Mouse (Mus musculus) liver, embryonic 13.5 days (tissue): ENCODE measurements around the gene Ckb. TPM values are rescaled to one million over a fixed set of nuclear protein-coding genes. Genes with fewer than 3 reads are reported as not detected.
A peak's percentile ranks its signal among the peaks of the same experiment; 100 is the strongest.

Experiments used
- ATAC-seq: fragments of 200-750 bp; cut with Nextera tagmentation; 2 replicates; pipeline ENCODE4 v1.8.0; 2017; ENCODE audit warnings: low read depth, mild to moderate bottlenecking, moderate number of reproducible peaks, moderate library complexity
- DNase-seq: peaks from one replicate; pipeline ENCODE4 v3.0.0; 2022
- H3K27ac ChIP-seq: fragments of 300-500 bp; sonication (generic); 2 replicates; pipeline ENCODE4 v1.5.1; 2015; ENCODE audit warnings: moderate library complexity, mild to moderate bottlenecking, inconsistent platforms
- H3K27me3 ChIP-seq: fragments of 300-500 bp; sonication (generic); 2 replicates; pipeline ENCODE4 v1.6.1; 2015; ENCODE audit warnings: mild to moderate bottlenecking, inconsistent platforms
- H3K36me3 ChIP-seq: fragments of 300-500 bp; sonication (generic); 2 replicates; pipeline ENCODE4 v1.6.1; 2015; ENCODE audit warnings: mild to moderate bottlenecking, inconsistent platforms
- H3K4me1 ChIP-seq: fragments of 300-500 bp; sonication (generic); replicated peaks from 2 replicates; pipeline ENCODE4 v1.6.1; 2015; ENCODE audit warnings: inconsistent platforms
- H3K4me2 ChIP-seq: fragments of 300-500 bp; sonication (generic); 2 replicates; pipeline ENCODE4 v1.6.1; 2015; ENCODE audit warnings: inconsistent platforms, mild to moderate bottlenecking, moderate library complexity
- H3K4me3 ChIP-seq: fragments of 300-500 bp; sonication (generic); replicated peaks from 2 replicates; pipeline ENCODE4 v1.5.1; 2015; ENCODE audit warnings: mild to moderate bottlenecking, inconsistent platforms
- H3K9ac ChIP-seq: fragments of 300-500 bp; sonication (generic); 2 replicates; pipeline ENCODE4 v1.6.1; 2015; ENCODE audit warnings: mild to moderate bottlenecking, inconsistent platforms
- H3K9me3 ChIP-seq: fragments of 300-500 bp; sonication (generic); replicated peaks from 2 replicates; pipeline ENCODE4 v1.6.1; 2016; ENCODE audit warnings: inconsistent platforms
- WGBS: fragments of 180-500 bp; shearing (Covaris S2); methylation state at CpG from one replicate; pipeline ENCODE4 v1.1.7; 2015; ENCODE audit not compliant: insufficient replicate concordance; 5-methylcytosine and 5-hydroxymethylcytosine counted together
- polyA plus RNA-seq: library from polyadenylated mRNA; unstranded; fragments of >200 nt; fragmentation: Nextera tagmentation; extraction: Ambion mirVana; gene quantifications from 2 replicates; pipeline ENCODE4 v1.2.1, GENCODE M21; 2015

The Ckb gene
- polyA plus RNA-seq, 1 experiment from 2014 or later = 45.1 TPM

- H3K4me3 ChIP-seq = no peak overlapping the region
- no peak overlapping the region for H3K9ac ChIP-seq
- ATAC-seq = no peak
- H3K27me3 ChIP-seq = 0 out of 2 replicates have a peak, but pooled peaks cover 4% of the 10 kb centered on the region
- no peak overlapping the region for H3K27ac ChIP-seq
- DNase-seq = no peak
- H3K4me1 ChIP-seq = peaks cover 39% of the 10 kb centered on the region
- WGBS = 30% methylated on average over 5 of the region's 5 CpGs
- H3K9me3 ChIP-seq = no peaks in the 10 kb centered on the region
- no peaks in the 10 kb centered on the region for H3K36me3 ChIP-seq
- H3K4me2 ChIP-seq = no peak overlapping the region
These were observed 19.3 kb upstream of the Ckb start for GRCm38 (mm10) chr12:111691346-111691872.

GRCm38 (mm10) chr12:111689426-111689825 lies 17.3 kb upstream of the Ckb start:
- 67% methylated on average over 11 of the region's 11 CpGs for WGBS
- Histone ChIP-seq H3K9ac (no peak overlapping the region), H3K9me3 (no peaks in the 10 kb centered on the region), H3K27ac (no peak overlapping the region), H3K27me3 (0 out of 2 replicates have a peak, but pooled peaks cover 4% of the 10 kb centered on the region), H3K4me2 (no peak overlapping the region), H3K4me3 (no peak overlapping the region), H3K4me1 (peaks cover 28% of the 10 kb centered on the region), H3K36me3 (no peaks in the 10 kb centered on the region)
- DNase-seq = no peak
- ATAC-seq = no peak

GRCm38 (mm10) chr12:111688069-111688428 lies 15.9 kb upstream of the Ckb start:
- DNase-seq (no peak), ATAC-seq (no peak)
- Histone ChIP-seq H3K4me3 (no peak overlapping the region), H3K9me3 (no peaks in the 10 kb centered on the region), H3K27me3 (0 out of 2 replicates have a peak, but pooled peaks cover 4% of the 10 kb centered on the region), H3K4me1 (peaks cover 15% of the 10 kb centered on the region), H3K36me3 (peaks cover 8% of the 10 kb centered on the region), H3K27ac (no peak overlapping the region), H3K9ac (no peak overlapping the region), H3K4me2 (no peak overlapping the region)
- WGBS = 29% methylated on average over 2 of the region's 2 CpGs

- no peak for ATAC-seq
These were observed 15.4 kb upstream of the Ckb start for GRCm38 (mm10) chr12:111687350-111688068.

GRCm38 (mm10) chr12:111686390-111686789 lies 14.3 kb upstream of the Ckb start:
- no peak overlapping the region for H3K27ac ChIP-seq
- no peak overlapping the region for H3K4me2 ChIP-seq
- peaks cover 8% of the 10 kb centered on the region for H3K4me1 ChIP-seq
- H3K9ac ChIP-seq = no peak overlapping the region
- no peak overlapping the region for H3K4me3 ChIP-seq
- DNase-seq (no peak), ATAC-seq (no peak)
- H3K27me3 ChIP-seq = 0 out of 2 replicates have a peak, but pooled peaks cover 4% of the 10 kb centered on the region
- WGBS = 53% methylated on average over 4 of the region's 4 CpGs
- H3K9me3 ChIP-seq = no peaks in the 10 kb centered on the region
- H3K36me3 ChIP-seq = peaks cover 25% of the 10 kb centered on the region

More at GRCm38 (mm10) chr12:111687350-111688068, 15.4 kb upstream of the Ckb start:
- H3K36me3 ChIP-seq = peaks cover 14% of the 10 kb centered on the region
- H3K27ac ChIP-seq = no peak overlapping the region
- H3K4me2 ChIP-seq = no peak overlapping the region
- H3K4me3 ChIP-seq = no peak overlapping the region
- DNase-seq = no peak
- 0 out of 2 replicates have a peak, but pooled peaks cover 4% of the 10 kb centered on the region for H3K27me3 ChIP-seq
- peaks cover 12% of the 10 kb centered on the region for H3K4me1 ChIP-seq
- no peak overlapping the region for H3K9ac ChIP-seq
- no peaks in the 10 kb centered on the region for H3K9me3 ChIP-seq
- WGBS = 43% methylated on average over 14 of the region's 14 CpGs

- Histone ChIP-seq H3K27me3 (0 out of 2 replicates have a peak, but pooled peaks cover 4% of the 10 kb centered on the region), H3K4me2 (no peak overlapping the region), H3K4me1 (peaks cover 26% of the 10 kb centered on the region), H3K36me3 (peaks cover 44% of the 10 kb centered on the region), H3K9ac (no peak overlapping the region), H3K27ac (no peak overlapping the region), H3K4me3 (no peak overlapping the region), H3K9me3 (no peaks in the 10 kb centered on the region)
- DNase-seq = no peak
- ATAC-seq = no peak
- WGBS = 62% methylated on average over 5 of the region's 5 CpGs
These were observed 10.7 kb upstream of the Ckb start for GRCm38 (mm10) chr12:111682806-111683205.

- Histone ChIP-seq H3K27ac (no peak overlapping the region), H3K4me1 (peaks cover 33% of the 10 kb centered on the region)
These were observed 9.9 kb upstream of the Ckb start for GRCm38 (mm10) chr12:111682003-111682402.

GRCm38 (mm10) chr12:111681305-111681704 lies 9.2 kb upstream of the Ckb start:
- no peak overlapping the region for H3K27ac ChIP-seq
- no peak for ATAC-seq

More at GRCm38 (mm10) chr12:111682003-111682402, 9.9 kb upstream of the Ckb start:
- Histone ChIP-seq H3K9me3 (no peaks in the 10 kb centered on the region), H3K9ac (no peak overlapping the region), H3K36me3 (peaks cover 44% of the 10 kb centered on the region), H3K27me3 (no peaks in the 10 kb centered on the region), H3K4me3 (no peak overlapping the region), H3K4me2 (no peak overlapping the region)
- 74% methylated on average over 5 of the region's 5 CpGs for WGBS
- ATAC-seq (no peak), DNase-seq (no peak)

GRCm38 (mm10) chr12:111680661-111681060 lies 8.5 kb upstream of the Ckb start:
- Histone ChIP-seq H3K4me3 (no peak overlapping the region), H3K9ac (0 out of 2 replicates have a peak overlapping the region, but pooled peaks have one; percentile 13), H3K4me1 (peaks cover 38% of the 10 kb centered on the region), H3K27ac (no peak overlapping the region), H3K27me3 (0 out of 2 replicates have a peak, but pooled peaks cover 5% of the 10 kb centered on the region), H3K36me3 (peaks cover 44% of the 10 kb centered on the region), H3K9me3 (no peaks in the 10 kb centered on the region), H3K4me2 (no peak overlapping the region)
- DNase-seq = no peak
- ATAC-seq = no peak
- WGBS = 88% methylated on average over 13 of the region's 13 CpGs

More at GRCm38 (mm10) chr12:111681305-111681704, 9.2 kb upstream of the Ckb start:
- no peak for DNase-seq
- Histone ChIP-seq H3K4me3 (no peak overlapping the region), H3K36me3 (peaks cover 44% of the 10 kb centered on the region), H3K4me1 (peaks cover 34% of the 10 kb centered on the region), H3K9ac (no peak overlapping the region), H3K27me3 (no peaks in the 10 kb centered on the region), H3K4me2 (no peak overlapping the region), H3K9me3 (no peaks in the 10 kb centered on the region)
- WGBS = 74% methylated on average over 8 of the region's 8 CpGs

- no peak for DNase-seq
- Histone ChIP-seq H3K27me3 (peaks cover 20% of the 10 kb centered on the region), H3K9me3 (no peaks in the 10 kb centered on the region), H3K4me3 (peak overlapping the region; percentile 89), H3K9ac (peak overlapping the region; percentile 84), H3K4me2 (peak overlapping the region; percentile 90), H3K36me3 (peaks cover 44% of the 10 kb centered on the region), H3K27ac (peak overlapping the region; percentile 43), H3K4me1 (peaks cover 44% of the 10 kb centered on the region)
- no peak for ATAC-seq
- 15% methylated on average over 7 of the region's 7 CpGs for WGBS
These were observed 6.9 kb upstream of the Ckb start for GRCm38 (mm10) chr12:111678997-111679396.

GRCm38 (mm10) chr12:111678670-111678933 lies 6.5 kb upstream of the Ckb start:
- peak overlapping the region; percentile 89 for H3K4me3 ChIP-seq
- ATAC-seq = 0 out of 2 replicates have a peak, but pooled peaks have one; percentile 1
- under 1% methylated on average over 13 of the region's 13 CpGs for WGBS

More at GRCm38 (mm10) chr12:111678670-111678933, 6.5 kb upstream of the Ckb start:
- Histone ChIP-seq H3K36me3 (peaks cover 40% of the 10 kb centered on the region), H3K4me2 (peak overlapping the region; percentile 90), H3K9ac (peak overlapping the region; percentile 84), H3K27me3 (peaks cover 24% of the 10 kb centered on the region), H3K27ac (peak overlapping the region; percentile 43), H3K9me3 (no peaks in the 10 kb centered on the region), H3K4me1 (peaks cover 44% of the 10 kb centered on the region)
- DNase-seq = no peak
